Mouse (Mus musculus): Measurements from ENCODE around the gene Snrnp25.

DNA sequence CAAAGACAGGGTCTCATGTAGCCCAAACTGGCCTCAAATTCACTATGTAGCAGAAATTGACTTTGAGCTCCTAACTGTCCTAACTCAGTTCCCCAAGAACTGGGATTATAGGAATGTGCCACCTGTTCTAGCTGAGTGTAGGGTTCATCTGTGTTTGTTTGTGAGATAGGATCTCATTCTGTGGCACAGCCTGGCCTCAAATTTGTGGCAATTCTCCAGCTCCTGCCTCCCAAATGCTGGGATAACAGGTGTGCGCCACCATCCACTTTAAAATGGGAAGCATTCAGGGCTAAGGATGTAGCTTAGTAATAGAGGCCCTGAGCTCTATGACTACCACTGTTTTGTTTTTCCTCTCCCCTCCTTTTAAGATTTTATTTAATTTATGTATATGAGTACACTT is 47.9 kb downstream of the Snrnp25 start:
- TF ChIP-seq POLR2A (IDR thresholded peaks at IDR 0.05; ENCODE audit: extremely low read depth, insufficient read depth, low read length) = no peak
- no peak for TF ChIP-seq CTCF (IDR thresholded peaks at IDR 0.05; ENCODE audit: low read depth, low read length)

All from liver, adult 2 months (tissue).